Mouse (Mus musculus) kidney, adult 2 months (tissue): ENCODE data around the gene Mall.

ENCODE experiments used
- CTCF ChIP-seq: fragments of 200-500 bp; conservative IDR thresholded peaks from 2 replicates; pipeline ENCODE4 v1.5.1; 2011; ENCODE audit warnings: low read depth, mild to moderate bottlenecking, control low read depth, low read length, moderate library complexity, mixed read lengths; ENCODE audit not compliant: insufficient read depth, insufficient read length
- POLR2A ChIP-seq: fragments of 200-500 bp; IDR thresholded peaks from one replicate; pipeline ENCODE4 v1.6.1; 2011; ENCODE audit warnings: low read depth, low read length, control low read depth

DNA sequence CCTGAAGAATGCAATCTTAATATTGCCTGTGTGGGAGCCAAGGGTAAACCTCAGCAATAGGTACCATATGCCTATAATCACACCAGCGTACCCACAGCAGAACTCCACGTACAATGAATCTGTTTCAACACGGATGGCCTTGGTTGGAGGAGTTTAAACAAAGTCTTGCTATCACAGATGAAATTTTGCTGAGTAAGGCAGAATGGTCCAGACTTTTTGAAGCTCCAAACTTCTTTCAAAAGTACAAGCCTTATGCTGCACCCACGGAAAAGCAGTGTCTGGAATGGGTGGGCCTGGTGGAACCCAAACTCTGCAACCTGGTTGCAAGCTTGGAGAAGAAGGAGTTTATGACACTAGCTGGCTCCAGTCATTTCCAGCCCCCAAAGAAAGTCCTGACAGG is 40.5 kb downstream of the Mall start:
- no peak for TF ChIP-seq CTCF
- TF ChIP-seq POLR2A, result no peak
